In the genomic region with DNA sequence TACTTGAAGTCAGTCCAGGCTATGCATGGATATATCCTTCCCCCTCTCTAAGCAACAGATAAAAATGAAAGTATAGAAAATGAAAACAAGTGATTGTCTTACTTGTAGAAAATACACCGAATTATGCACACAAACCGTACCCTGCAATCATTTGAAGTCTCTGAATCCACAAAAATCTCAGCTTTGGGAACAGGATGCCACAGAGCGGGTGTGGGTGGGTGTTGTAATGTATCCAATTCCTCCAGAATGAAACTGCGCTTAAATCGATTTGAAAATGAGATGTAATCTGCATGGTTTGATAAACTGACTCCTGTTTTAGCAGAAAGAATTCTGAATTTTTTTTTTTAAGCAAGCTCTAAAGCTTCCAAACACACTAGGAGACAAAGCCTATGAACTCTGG, we compare ENCODE assay signal across 26 mouse cellular contexts.
DNase-seq lines count a peak whose midpoint lies in the region; ATAC-seq and TF ChIP-seq lines count a peak whose summit lies in the region.
"Had no signal": no experiment of that assay in that cellular context is flagged by ENCODE, and none has a peak within 500 bp of the region (broad histone marks: within the 10 kb centered on the region; RNA-seq: fewer than 3 reads in every experiment).

No protein-coding gene starts in this region.

- WGBS in midbrain, embryonic 10.5 days = 80% methylated on average over 5 of the region's 5 CpGs
- WGBS in midbrain, embryonic 14.5 days = 67% methylated on average over 5 of the region's 5 CpGs
- 73% methylated on average over 5 of the region's 5 CpGs for WGBS in forebrain, embryonic 16.5 days
- 75% methylated on average over 5 of the region's 5 CpGs for WGBS in liver, postnatal 0 days (ENCODE audit: insufficient replicate concordance)

- TF ChIP-seq EP300 in liver, postnatal 0 days (IDR thresholded peaks at IDR 0.05; ENCODE audit: low read depth) = no peak

- no peaks in the 10 kb centered on the region for H3K9me3 ChIP-seq in midbrain, embryonic 10.5 days (replicated peaks)
- H3K9me3 ChIP-seq in midbrain, embryonic 14.5 days (ENCODE audit: control insufficient read depth, low read length) = no peaks in the 10 kb centered on the region
- no peaks in the 10 kb centered on the region for H3K9me3 ChIP-seq in forebrain, embryonic 16.5 days (ENCODE audit: control insufficient read depth, low read length)
- H3K9me3 ChIP-seq in liver, postnatal 0 days (ENCODE audit: low read length) = no peaks in the 10 kb centered on the region
- H3K9me3 ChIP-seq: forebrain, embryonic 13.5 days; heart, embryonic 13.5 days; hindbrain, embryonic 12.5 days; kidney, embryonic 15.5 days; limb, embryonic 13.5 days; liver, embryonic 12.5 days; midbrain, embryonic 12.5 days had no signal

- H3K4me1 ChIP-seq in midbrain, embryonic 10.5 days = peaks cover 66% of the 10 kb centered on the region
- H3K4me1 ChIP-seq in midbrain, embryonic 14.5 days (ENCODE audit: control insufficient read depth, insufficient read depth, low read length) = peaks cover 25% of the 10 kb centered on the region
- H3K4me1 ChIP-seq in forebrain, embryonic 16.5 days (replicated peaks; ENCODE audit: control insufficient read depth, insufficient read depth, low read length) = peaks cover 5% of the 10 kb centered on the region
- H3K4me1 ChIP-seq in liver, postnatal 0 days (ENCODE audit: insufficient read depth) = no peaks in the 10 kb centered on the region
- H3K4me1 ChIP-seq: liver, embryonic 12.5 days had no signal

- peak; percentile 8 to 54 for DNase-seq in frontal cortex, adult 2 months (ENCODE audit: extremely low spot score in 1 of 2, low spot score in 1 of 2)
- DNase-seq in midbrain, embryonic 10.5 days (ENCODE audit: low spot score) = no peak
- DNase-seq in midbrain, embryonic 14.5 days = no peak
- peak; percentile 42 to 66 for DNase-seq in layer of hippocampus, adult 2 months (ENCODE audit: low spot score in 2 of 2)
- DNase-seq in liver, postnatal 0 days = no peak
- DNase-seq: adrenal gland, postnatal 14 days; cerebellum, adult 9-11 months; gastrocnemius, postnatal 10 days; heart, adult 18-20 months; heart, postnatal 14 days; kidney, adult 11 months; kidney, postnatal 36 days; lung, adult 2 months; lung, postnatal 14 days; thymus, postnatal 14 days had no signal

- H3K79me2 ChIP-seq in myocyte (ENCODE audit: control insufficient read depth, insufficient read depth) = no peaks in the 10 kb centered on the region

- no peak; the same call in 1 of the 2 replicates for ATAC-seq in frontal cortex, adult (ENCODE audit: low TSS enrichment)
- no peak for ATAC-seq in midbrain, embryonic 14.5 days (ENCODE audit: low FRiP score, low TSS enrichment)
- no peak for ATAC-seq in forebrain, embryonic 16.5 days
- no peak for ATAC-seq in liver, postnatal 0 days
- ATAC-seq: forebrain, embryonic 13.5 days; liver, embryonic 12.5 days had no signal

- TF ChIP-seq POLR2A in myocyte (IDR thresholded peaks at IDR 0.05; ENCODE audit: insufficient read length, low read depth) = no peak

- no peak overlapping the region for H3ac ChIP-seq in myocyte (ENCODE audit: control insufficient read depth, insufficient read length)

- no peaks in the 10 kb centered on the region for H3K36me3 ChIP-seq in midbrain, embryonic 10.5 days
- H3K36me3 ChIP-seq in midbrain, embryonic 14.5 days (ENCODE audit: control insufficient read depth, insufficient read depth, low read length) = no peaks in the 10 kb centered on the region
- H3K36me3 ChIP-seq in myocyte (ENCODE audit: control insufficient read depth, insufficient read depth) = no peaks in the 10 kb centered on the region
- H3K36me3 ChIP-seq in forebrain, embryonic 16.5 days (ENCODE audit: control insufficient read depth, insufficient read depth) = no peaks in the 10 kb centered on the region
- H3K36me3 ChIP-seq in liver, postnatal 0 days (replicated peaks; ENCODE audit: insufficient read depth, low read length) = no peaks in the 10 kb centered on the region
- H3K36me3 ChIP-seq: heart, embryonic 13.5 days; hindbrain, embryonic 12.5 days; kidney, embryonic 15.5 days; limb, embryonic 13.5 days; liver, embryonic 12.5 days; midbrain, embryonic 12.5 days had no signal

- H3K4me3 ChIP-seq in midbrain, embryonic 10.5 days = no peak overlapping the region
- H3K4me3 ChIP-seq in midbrain, embryonic 14.5 days (replicated peaks; ENCODE audit: low read depth, low read length) = no peak overlapping the region
- H3K4me3 ChIP-seq in layer of hippocampus, adult 2 months = no peak overlapping the region
- H3K4me3 ChIP-seq in myocyte = no peak overlapping the region
- no peak overlapping the region for H3K4me3 ChIP-seq in forebrain, embryonic 16.5 days (replicated peaks; ENCODE audit: low read length)
- no peak overlapping the region for H3K4me3 ChIP-seq in liver, postnatal 0 days (ENCODE audit: low read depth, low read length)
- H3K4me3 ChIP-seq: erythroblast, embryonic 14.5 days; forebrain, embryonic 13.5 days; heart, embryonic 13.5 days; hindbrain, embryonic 12.5 days; kidney, embryonic 15.5 days; limb, embryonic 13.5 days; liver, embryonic 12.5 days; midbrain, embryonic 12.5 days had no signal

- H3K4me2 ChIP-seq in midbrain, embryonic 14.5 days (ENCODE audit: low read length) = no peak overlapping the region
- peak overlapping the region; percentile 12 for H3K4me2 ChIP-seq in myocyte (ENCODE audit: low read depth)
- no peak overlapping the region for H3K4me2 ChIP-seq in forebrain, embryonic 16.5 days (ENCODE audit: low read length)
- H3K4me2 ChIP-seq in liver, postnatal 0 days (ENCODE audit: low read depth, low read length) = no peak overlapping the region
- H3K4me2 ChIP-seq: forebrain, embryonic 13.5 days; heart, embryonic 13.5 days; hindbrain, embryonic 12.5 days; kidney, embryonic 15.5 days; limb, embryonic 13.5 days; liver, embryonic 12.5 days; midbrain, embryonic 12.5 days had no signal

- peaks cover 21% of the 10 kb centered on the region; the same call in 1 of the 2 replicates for H3K27me3 ChIP-seq in midbrain, embryonic 10.5 days (ENCODE audit: low read depth, poor library complexity, severe bottlenecking)
- no peaks in the 10 kb centered on the region for H3K27me3 ChIP-seq in midbrain, embryonic 14.5 days (ENCODE audit: control insufficient read depth, insufficient read depth, low read length)
- H3K27me3 ChIP-seq in myocyte (ENCODE audit: control insufficient read depth, insufficient read depth, insufficient read length) = no peaks in the 10 kb centered on the region
- peaks cover 14% of the 10 kb centered on the region for H3K27me3 ChIP-seq in forebrain, embryonic 16.5 days (replicated peaks; ENCODE audit: control insufficient read depth, insufficient read depth, low read length)
- H3K27me3 ChIP-seq in liver, postnatal 0 days (ENCODE audit: insufficient read depth, low read length) = 0 out of 2 replicates have a peak, but pooled peaks cover 3% of the 10 kb centered on the region
- H3K27me3 ChIP-seq: heart, embryonic 13.5 days; liver, embryonic 12.5 days had no signal

- H3K27ac ChIP-seq in midbrain, embryonic 10.5 days (replicated peaks) = 0 out of 2 replicates have a peak overlapping the region, but pooled peaks have one; percentile 49
- no peak overlapping the region for H3K27ac ChIP-seq in midbrain, embryonic 14.5 days (replicated peaks; ENCODE audit: low read depth, low read length)
- H3K27ac ChIP-seq in layer of hippocampus, adult 2 months = no peak overlapping the region
- no peak overlapping the region for H3K27ac ChIP-seq in forebrain, embryonic 16.5 days (ENCODE audit: low read length)
- H3K27ac ChIP-seq in liver, postnatal 0 days (ENCODE audit: low read depth) = no peak overlapping the region
- H3K27ac ChIP-seq: forebrain, embryonic 13.5 days; heart, embryonic 13.5 days; hindbrain, embryonic 12.5 days; kidney, embryonic 15.5 days; limb, embryonic 13.5 days; liver, embryonic 12.5 days; midbrain, embryonic 12.5 days had no signal

- TF ChIP-seq CTCF in layer of hippocampus, adult 2 months (conservative IDR thresholded peaks at IDR 0.05) = no peak
- TF ChIP-seq CTCF in liver, postnatal 0 days (IDR thresholded peaks at IDR 0.05; ENCODE audit: low read depth) = no peak

- H3K9ac ChIP-seq in midbrain, embryonic 14.5 days (replicated peaks; ENCODE audit: low read length) = no peak overlapping the region
- H3K9ac ChIP-seq in forebrain, embryonic 16.5 days (replicated peaks; ENCODE audit: low read depth, low read length) = no peak overlapping the region
- no peak overlapping the region for H3K9ac ChIP-seq in liver, postnatal 0 days (replicated peaks)
- H3K9ac ChIP-seq: forebrain, embryonic 13.5 days; heart, embryonic 13.5 days; hindbrain, embryonic 12.5 days; kidney, embryonic 15.5 days; limb, embryonic 13.5 days; liver, embryonic 12.5 days; midbrain, embryonic 12.5 days had no signal

TF ChIP-seq in myocyte, 11 proteins besides CTCF, POLR2A, EP300 and RAD21:
- no peak for TF ChIP-seq REST (IDR thresholded peaks at IDR 0.05; ENCODE audit: insufficient read depth, insufficient read length)
- TF ChIP-seq POLR2AphosphoS2 (IDR thresholded peaks at IDR 0.05; ENCODE audit: insufficient read length, low read depth) = no peak
- no peak for TF ChIP-seq MYOG (IDR thresholded peaks at IDR 0.05; ENCODE audit: control insufficient read depth in 1 of 3, insufficient read depth in 1 of 3, insufficient read length in 2 of 3, low read depth in 2 of 3)

Comparison
In these comparisons a context has a peak if more than half of its experiments do, and no peak if none do; other contexts are left out.
1. DNase-seq: peak in frontal cortex, adult 2 months (2 of 2) and layer of hippocampus, adult 2 months (2 of 2); none in midbrain, embryonic 10.5 days (single experiment), midbrain, embryonic 14.5 days (single experiment) and liver, postnatal 0 days (single experiment).